Mouse (Mus musculus): ENCODE measurements around the gene Upk1b.

The Upk1b gene

DNA sequence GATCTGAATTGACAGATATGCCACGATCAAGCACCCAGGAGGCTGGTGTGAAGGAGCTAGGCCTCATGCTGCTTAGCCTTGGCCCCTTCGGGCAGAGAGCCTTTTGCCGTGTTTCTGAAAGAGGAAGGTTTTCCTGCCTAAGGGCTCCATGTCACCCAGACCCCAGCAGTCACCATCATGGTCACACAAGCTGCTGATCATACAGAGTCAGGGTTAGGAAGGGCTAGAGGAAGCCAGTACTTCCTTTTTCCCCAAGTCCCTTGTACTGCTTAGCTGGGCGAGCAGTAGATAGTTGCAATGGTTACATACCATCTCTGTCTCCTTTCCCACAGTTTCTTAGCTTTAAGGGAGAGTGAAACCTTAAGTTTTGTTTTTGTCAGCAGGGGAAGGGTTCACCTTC lies 36.6 kb downstream of the Upk1b start:
- no peak for ATAC-seq (ENCODE audit: insufficient number of reproducible peaks, low FRiP score, low TSS enrichment)

DNA sequence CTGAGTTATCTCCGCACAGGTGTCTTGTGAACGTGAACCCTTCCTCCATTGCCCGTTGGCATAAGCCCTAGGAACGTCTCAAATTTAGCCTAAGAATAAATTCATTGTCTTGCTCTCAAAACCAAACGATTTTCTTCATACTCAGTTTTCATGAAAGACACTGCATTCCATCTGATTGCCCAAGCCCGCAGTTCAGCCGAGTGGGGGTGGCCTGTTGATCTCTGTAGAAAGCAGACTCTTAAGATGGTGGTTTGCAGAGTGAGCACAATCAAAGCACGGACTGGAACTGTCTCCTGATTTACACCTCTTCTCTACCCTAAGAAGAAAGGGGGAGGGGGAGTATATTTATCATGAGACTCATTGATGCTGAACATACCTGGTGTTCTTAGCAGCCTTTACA lies 37.7 kb downstream of the Upk1b start:
- ATAC-seq (ENCODE audit: insufficient number of reproducible peaks, low FRiP score, low TSS enrichment): no peak

GRCm38 (mm10) chr16:38761972-38762371 lies 38.2 kb downstream of the Upk1b start:
- no peak for ATAC-seq (ENCODE audit: insufficient number of reproducible peaks, low FRiP score, low TSS enrichment)

GRCm38 (mm10) chr16:38760834-38761375 lies 39.2 kb downstream of the Upk1b start:
- no peak for ATAC-seq (ENCODE audit: insufficient number of reproducible peaks, low FRiP score, low TSS enrichment)

GRCm38 (mm10) chr16:38760239-38760638 lies 39.9 kb downstream of the Upk1b start:
- no peak for ATAC-seq (ENCODE audit: insufficient number of reproducible peaks, low FRiP score, low TSS enrichment)

DNA sequence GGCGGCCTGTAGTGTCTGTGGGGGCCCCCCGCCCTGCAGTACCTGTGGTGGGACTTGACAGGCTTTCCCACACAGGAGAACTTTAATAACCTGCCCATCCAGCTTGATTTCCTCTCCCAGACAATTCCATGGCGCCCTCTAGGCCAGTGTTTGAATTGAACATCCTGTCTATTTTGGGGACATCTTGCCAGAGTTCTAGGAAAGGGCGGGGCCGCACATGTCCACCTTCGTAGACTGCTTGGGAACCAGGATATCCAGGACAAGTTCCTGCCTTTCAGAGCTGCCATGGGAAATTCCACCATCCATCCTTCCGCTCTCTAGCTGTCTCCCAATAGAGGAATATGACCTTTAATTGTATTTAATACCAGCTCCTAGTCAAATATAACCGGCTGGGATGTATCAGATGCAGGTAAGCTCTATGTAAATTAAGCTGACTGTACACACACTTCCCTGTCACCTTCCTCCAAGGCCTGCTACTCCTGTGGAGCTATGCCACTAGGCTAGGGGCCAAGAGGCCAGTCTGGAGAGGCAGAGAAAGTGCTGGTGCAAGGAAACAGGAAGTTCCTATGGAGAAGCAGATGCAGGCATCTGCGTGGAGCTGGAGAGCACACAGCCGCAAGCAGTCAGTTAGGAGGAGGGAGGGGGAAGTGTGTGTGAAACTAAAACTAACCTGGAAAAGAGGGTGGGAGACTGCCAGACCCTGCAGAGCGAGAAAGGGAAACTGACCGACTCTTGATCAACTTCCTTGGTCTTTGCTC lies 41.8 kb downstream of the Upk1b start:
- no peak for ATAC-seq (ENCODE audit: insufficient number of reproducible peaks, low FRiP score, low TSS enrichment)

GRCm38 (mm10) chr16:38757626-38758025 lies 42.5 kb downstream of the Upk1b start:
- no peak for ATAC-seq (ENCODE audit: insufficient number of reproducible peaks, low FRiP score, low TSS enrichment)

DNA sequence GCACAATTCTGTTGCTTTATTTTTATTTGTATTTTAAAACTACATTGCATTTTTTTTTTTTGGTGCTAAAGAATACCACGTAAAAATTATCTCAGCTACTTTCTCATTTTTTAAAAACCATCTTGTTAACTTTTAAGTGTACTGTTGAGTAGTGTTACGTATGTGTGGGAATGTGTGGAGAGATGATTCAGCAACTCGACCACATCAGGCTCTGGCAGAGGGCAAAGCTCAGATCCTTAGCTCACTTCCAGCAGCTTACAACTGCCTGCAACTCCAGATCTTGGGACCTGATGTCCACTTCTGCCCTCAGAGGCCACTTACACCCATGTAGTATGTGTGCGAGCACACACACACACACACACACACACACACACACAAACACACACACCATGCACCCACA lies 43.6 kb downstream of the Upk1b start:
- no peak for ATAC-seq (ENCODE audit: insufficient number of reproducible peaks, low FRiP score, low TSS enrichment)

GRCm38 (mm10) chr16:38756177-38756503 lies 44.0 kb downstream of the Upk1b start:
- ATAC-seq (ENCODE audit: insufficient number of reproducible peaks, low FRiP score, low TSS enrichment): no peak

DNA sequence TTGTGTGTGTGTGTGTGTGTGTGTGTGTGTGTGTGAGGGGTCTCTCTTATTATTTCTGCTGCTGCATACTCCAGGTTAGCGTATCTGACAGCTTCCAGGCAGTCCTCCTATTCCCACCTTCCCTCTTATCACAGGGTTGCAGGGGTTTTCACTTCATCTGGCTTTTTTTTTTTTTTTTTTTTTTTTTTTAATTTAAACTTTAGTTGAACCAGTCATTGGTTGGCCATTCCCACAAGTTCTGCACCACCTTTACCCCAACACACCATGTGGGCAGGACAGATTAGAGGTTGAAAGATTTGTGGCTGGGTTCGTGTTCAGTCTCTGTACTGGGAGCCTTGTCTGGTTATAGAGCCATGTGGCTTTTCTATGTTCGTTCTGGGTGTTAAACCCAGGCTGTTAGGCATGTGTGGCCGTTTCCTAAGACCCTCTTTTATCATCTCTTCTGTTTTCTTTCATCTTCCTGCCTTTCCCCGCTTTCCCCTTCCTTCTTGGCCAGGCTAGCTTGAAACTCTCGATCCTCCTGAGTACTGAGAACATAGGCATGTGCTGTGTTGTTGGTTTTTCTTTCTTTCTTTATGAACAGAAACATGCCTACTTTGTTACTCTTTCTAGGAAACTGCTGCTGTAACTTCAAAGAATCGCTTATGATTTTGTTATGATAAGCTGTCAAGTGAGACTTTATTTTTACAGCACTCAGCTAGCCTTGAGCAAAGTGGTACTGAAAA lies 44.5 kb downstream of the Upk1b start:
- no peak for ATAC-seq (ENCODE audit: insufficient number of reproducible peaks, low FRiP score, low TSS enrichment)

DNA sequence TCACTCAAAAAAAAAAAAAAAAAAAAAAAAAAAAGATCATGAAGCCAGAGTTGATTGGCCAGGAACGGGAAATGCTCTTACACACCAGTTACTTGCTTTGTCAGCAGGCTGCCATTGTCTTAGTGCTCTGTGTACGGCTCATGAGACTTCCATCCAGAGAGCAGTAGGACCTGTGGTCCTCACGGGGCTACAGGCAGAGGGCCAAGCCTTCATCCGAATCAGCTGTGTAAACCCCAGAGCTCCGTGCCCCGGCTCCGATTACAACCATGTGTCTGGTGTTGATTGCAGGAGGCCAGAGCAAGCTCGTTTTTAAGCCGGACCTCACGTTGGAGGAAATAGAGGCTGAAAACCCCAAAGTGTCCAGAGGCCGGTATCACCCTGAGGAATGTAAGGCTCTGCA lies 46.5 kb downstream of the Upk1b start:
- no peak for ATAC-seq (ENCODE audit: insufficient number of reproducible peaks, low FRiP score, low TSS enrichment)

DNA sequence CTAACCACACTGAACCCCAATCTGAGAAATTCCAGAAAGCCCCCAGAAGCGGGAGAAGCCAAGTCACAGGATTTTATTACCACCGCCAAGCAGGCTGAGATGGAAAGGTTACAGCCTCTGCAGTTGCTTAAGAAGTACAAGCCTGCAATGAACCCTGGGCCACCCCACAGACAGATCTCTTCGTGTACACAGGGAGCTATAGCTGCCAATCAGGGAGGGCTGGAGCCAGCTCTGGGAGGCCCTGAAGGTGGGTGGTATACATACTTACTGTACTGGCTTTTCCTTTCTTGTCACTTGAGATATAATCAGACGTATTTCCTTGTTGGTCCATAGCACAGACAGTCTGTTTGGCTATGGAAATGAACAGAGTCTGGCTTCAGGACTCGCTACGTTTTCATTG lies 49.3 kb downstream of the Upk1b start:
- ATAC-seq (ENCODE audit: insufficient number of reproducible peaks, low FRiP score, low TSS enrichment): no peak

DNA sequence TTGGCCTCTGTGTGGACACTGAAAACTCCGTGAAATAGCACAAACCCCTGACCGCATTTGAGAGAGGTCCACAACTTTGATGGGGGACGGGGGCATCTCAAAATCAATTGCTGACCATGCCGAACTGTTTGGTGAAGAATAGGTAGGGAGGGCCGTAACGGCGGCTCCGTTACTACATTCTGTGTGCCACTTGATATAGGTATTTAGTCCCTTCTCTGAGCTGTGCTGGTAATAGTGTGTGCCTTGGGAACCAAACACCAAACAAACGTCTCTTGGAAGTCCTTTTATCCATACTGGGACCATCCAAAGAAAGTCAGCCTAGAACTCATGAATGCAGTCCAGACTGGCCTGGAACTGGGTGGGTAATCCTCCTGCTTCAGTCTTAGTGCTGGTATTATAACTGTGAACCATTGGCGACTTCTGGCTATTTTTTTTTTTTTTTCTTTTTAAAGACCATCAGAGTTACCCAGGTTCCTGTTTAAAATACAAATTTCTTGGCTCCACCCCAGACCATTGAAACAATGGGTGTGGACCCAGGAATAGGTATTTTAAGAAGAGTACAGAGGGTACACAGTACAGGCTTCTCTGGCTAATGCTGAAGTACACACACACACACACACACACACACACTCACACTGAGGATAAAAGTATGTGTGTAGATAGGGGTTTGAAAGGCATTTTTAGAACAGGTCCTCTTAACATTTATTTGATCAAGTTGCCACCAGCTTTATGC lies 56.0 kb downstream of the Upk1b start:
- no peak for ATAC-seq (ENCODE audit: insufficient number of reproducible peaks, low FRiP score, low TSS enrichment)

GRCm38 (mm10) chr16:38742659-38743131 lies 57.4 kb downstream of the Upk1b start:
- peak; percentile 64 for ATAC-seq (ENCODE audit: insufficient number of reproducible peaks, low FRiP score, low TSS enrichment)

- ATAC-seq (ENCODE audit: insufficient number of reproducible peaks, low FRiP score, low TSS enrichment): peak; percentile 88
Measured at GRCm38 (mm10) chr16:38742113-38742658, 57.9 kb downstream of the Upk1b start, which contains the start of gene B4galt4. TSS of gene B4galt4 (plus strand) at chr16:38742264.

DNA sequence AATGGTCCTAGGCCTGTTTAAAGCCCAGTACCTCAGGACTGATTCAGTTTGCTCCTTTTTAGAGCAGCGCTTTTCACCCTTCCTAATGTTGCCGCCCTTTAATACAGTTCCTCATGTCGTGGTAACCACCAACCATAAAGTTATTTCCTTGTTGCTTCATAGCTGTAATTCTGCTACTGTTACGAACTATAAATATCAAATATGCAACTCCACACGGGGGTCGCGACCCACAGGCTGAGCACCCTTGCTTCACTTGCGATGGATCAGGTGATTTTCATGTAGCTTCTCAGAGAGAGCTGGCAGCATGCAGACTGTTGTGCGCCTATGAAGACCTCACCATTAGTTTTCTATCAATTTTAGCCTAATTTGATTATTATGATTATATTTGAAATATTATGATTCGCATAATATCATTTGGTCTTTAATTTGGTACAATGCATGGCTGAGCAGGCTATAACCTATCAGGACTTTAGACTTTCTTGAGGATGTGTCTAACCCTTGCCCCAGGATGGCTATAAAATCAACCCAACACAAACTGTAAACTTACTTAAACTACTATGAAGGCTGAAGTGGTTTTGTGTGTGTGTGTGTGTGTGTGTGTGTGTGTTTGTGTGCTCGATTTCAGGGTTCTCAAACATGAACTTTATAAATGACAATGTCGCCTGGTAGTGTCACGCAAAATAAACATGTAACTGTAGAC lies 58.8 kb downstream of the Upk1b start:
- ATAC-seq (ENCODE audit: insufficient number of reproducible peaks, low FRiP score, low TSS enrichment): no peak

DNA sequence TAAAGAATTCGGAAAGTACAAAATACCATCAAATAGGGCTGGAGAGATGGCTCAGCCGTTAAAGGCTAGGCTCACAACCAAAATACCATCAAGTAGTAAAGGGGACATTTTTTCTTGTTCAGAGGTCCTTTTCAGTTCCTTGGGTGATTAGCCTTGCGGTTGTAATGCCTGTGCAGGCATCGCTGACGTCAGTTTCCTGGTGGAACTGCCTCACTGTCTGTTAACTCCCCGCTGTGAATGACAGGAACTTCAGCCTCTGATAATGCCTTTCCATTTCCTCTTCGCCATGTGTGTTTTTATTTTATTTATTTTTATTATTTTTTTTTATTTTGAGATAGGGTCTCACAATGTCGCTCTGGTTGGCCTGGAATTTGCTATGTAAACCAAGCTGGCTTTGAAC lies 69.2 kb downstream of the Upk1b start:
- ATAC-seq (ENCODE audit: insufficient number of reproducible peaks, low FRiP score, low TSS enrichment): no peak

DNA sequence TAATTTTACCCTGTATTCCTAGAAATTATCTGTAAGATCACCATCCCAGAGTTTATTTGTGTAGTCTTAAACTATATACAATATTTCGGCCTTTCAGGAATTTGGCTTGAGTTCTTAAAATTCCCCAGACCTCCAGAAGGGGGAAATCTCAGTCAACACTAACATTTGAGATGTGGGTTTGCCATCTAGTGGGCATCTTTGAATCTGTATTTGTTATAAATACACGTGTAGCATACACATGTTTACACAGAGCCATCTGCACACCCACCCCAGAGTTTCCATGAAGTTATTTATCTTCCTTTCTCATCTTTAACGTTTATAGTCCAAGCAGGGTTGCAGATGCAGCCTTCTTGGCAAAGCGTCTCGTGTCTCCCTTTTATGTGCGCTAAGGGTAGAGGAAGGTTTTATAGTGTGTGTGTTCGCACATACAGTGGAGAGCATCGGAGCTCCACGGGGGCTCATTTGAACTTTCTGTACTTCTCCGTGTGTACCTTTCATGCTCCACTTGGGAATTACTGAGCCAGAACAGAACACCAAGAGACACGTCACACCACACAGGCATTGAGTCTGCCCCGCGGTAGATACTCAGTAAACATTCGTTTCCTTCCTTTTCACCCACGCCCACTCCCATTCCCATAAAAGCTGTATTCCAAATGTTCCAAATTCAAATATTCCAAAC lies 70.4 kb downstream of the Upk1b start:
- ATAC-seq (ENCODE audit: insufficient number of reproducible peaks, low FRiP score, low TSS enrichment): peak; percentile 52; the same call in 1 of the 2 replicates

- no peak for ATAC-seq (ENCODE audit: insufficient number of reproducible peaks, low FRiP score, low TSS enrichment)
Measured at GRCm38 (mm10) chr16:38729139-38729538, 71.0 kb downstream of the Upk1b start.

Data from cerebellum, adult (tissue).